Mouse (Mus musculus) ovary, adult 18-20 months (tissue): Measurements from ENCODE around the gene Dapk2.

ENCODE experiments used
- DNase-seq: peaks from one replicate; pipeline ENCODE4 v3.0.0; 2022; ENCODE audit warnings: low spot score, mixed read lengths

Dapk2 gene

DNA sequence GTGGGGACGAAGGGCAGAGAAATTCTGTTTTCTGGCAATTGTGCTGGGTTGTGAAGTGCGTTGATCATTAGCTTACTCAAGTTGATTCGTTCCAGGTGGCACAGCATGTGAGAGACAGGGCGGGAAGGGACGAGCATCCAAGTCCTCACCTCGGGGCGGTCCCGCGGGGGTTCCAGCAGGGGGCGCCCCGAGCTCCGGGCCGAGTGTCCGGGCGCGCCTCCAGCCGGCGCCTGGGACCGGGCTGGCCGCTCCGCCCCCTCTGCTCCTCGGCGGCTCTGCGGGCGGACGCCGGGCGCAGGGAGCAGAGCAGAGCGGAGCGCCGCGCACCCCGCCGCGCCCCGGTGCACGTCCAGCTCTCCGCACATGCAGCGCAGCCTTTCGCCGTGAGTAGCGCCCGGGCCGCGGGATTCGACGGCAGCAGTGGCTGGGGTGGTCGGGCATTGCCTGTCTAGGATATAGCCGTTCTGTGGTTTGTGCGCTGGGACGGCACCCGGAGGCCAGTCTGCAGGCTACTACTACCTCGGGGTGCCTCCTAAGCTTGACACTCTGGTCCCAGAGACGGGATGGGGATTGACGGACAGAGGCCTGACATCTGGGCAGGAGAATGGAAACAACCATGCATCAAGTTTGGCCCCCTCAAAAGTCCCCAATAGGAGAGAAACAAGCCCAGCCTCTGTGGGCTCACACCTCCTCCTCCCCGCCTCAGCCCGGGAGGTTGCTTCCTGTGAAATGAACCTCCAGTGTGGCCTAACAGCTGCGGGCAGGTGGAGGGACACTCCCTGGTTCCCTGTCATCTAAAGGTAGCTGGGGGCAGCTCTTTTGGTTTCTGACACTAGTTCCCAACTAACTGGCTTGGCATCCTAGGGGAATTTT lies at the start of gene Dapk2:
Dapk2 (plus strand) TSS at position 266 of the 873 bp plus-strand sequence.
- DNase-seq: peak; percentile 65

DNA sequence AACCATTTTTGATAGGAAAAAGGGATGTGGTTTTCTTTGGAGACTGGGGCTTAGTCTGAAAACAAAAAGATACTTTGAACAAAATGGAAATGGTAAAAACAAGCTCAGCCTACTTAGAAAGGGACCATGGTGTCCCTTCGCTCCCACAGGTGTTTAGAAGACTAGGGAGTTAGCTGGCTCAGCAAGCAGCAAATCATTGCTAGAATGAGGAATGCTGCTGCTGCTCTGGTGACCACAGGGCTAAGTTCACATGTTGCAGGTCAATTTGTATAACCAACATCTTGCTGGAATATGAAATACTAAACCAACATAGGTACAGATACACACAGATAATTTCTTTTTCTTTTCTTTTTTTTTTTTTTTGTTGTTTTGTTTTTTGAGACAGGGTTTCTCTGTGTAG lies 48.4 kb upstream of the Dapk2 start:
- no peak for DNase-seq

DNA sequence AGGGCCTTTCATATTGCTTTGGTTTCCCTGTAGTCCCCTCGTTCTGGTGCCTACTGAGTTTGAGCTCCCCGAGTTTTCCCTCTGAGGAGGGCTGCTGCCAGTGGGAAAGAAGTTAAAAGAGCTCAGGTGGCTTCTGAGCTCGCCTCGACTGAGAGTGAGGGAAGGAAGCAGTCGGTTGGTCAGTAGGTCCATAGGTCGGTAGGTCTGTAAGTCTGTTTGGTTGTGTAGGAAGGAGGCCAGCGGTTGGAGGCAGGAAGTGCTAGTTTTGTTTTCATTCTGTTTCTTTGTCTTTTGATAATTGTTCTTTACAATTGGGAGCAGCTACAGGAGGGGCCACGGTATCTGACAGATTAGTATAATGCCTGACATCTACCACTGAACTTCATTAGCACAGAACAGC lies 47.9 kb upstream of the Dapk2 start:
- DNase-seq: no peak

DNA sequence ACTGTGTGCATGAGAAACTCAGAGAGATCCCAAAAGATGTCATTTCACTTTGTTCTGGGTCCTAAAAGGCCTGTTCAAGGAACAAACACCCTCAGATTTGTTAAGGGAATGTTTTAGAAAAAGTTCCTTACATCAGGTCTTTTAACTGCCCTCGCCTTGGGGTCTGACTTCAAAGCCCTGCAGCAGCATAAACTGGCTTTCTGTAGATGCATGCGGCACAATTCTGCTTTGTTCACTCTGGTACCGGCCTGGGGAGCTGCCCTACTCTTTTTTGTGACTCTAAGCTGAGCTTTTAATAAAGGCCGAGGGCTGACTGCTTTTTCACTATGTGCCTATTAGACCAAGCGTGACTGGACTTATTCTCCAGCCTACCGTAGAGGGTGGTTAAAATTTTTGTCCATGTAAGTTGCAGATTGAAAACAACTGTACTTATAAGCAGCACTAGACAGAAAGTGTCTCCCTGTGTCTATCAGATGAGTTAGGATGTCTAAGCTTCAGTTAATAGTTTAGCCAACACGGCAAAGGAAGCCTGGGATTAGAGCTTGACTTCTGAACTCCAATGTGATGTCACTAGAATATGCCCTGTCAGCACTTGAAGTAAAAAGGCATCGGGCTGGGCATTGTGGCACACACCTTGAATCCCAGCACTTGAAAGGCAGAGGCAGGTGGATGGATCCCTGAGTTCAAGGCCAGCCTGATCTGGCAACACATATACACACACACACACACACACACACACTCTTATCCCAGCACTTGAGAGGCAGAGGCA lies 47.2 kb upstream of the Dapk2 start:
- no peak for DNase-seq

DNA sequence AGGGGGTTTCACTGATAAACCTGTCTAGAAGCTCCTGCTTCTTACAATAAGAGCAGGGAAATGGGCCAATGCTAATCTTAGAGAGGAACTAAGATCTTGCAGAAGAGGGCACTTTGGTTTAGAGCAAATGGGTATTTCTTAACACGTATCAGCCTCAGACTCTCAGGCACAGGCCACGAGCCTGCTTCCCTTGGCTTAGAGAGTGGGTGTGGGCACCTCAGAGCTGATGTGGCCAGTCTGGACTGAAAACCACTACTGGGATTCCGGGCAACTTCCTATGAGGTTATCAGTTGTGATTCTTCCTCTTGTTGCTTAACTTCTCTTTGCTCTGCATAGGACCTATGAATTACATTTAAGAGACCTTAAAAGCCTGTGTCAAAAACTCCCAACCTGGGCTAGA lies 43.7 kb upstream of the Dapk2 start:
- DNase-seq: no peak

DNA sequence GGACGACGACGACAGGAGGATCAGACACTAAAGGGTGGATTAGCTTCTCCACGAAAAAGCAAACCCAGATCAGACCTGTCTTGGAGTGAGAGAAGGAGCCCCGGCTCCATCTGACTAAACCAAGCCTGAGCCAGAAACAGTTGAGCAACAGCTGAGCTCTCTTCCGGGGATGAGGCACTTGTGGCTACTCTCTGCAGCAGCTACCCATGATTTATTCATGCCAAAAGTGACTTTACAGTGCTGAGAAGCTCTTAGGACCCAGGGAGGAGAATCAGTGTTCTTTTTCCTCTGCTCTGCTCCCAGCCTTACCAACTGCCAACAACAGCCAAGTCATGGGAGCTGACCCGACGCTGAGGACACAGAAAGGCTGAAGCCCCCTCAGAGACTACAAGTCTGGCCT lies 41.1 kb upstream of the Dapk2 start:
- no peak for DNase-seq

DNA sequence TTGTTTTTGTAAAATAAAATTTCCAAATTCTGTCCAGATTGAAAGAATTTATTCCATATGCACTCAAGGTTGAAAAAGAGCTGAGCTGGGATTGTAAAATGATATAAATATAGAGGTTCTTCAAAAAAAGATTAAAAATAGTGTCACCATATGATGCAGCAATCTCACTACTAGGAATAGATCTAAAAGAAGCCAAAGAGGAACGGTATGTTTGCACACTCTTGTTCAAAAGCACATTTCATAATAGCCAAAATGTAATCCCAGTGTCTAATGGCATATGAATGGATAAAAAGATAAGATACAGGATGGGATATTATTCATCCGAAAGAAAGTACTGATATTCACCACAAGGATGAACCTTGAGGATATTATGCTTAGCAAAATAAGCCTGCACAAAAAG lies 38.5 kb upstream of the Dapk2 start:
- no peak for DNase-seq

DNA sequence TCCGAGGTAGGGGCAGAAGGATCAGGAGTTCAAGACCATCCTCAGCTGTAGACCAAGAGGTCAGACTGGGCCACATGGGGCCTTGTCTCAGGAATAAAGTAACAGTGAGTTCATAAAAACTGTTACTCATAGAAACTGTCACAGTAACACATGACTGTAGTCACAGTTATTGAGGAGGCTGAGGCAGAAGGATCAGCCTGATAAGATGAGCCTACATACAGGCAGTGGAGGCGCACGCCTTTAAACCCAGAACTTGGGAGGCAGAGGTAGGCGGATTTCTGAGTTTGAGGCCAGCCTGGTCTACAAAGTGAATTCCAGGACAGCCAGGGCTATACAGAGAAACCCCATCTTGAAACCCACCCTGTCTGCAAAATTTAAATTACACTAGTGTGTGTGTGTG lies 37.9 kb upstream of the Dapk2 start:
- no peak for DNase-seq

DNA sequence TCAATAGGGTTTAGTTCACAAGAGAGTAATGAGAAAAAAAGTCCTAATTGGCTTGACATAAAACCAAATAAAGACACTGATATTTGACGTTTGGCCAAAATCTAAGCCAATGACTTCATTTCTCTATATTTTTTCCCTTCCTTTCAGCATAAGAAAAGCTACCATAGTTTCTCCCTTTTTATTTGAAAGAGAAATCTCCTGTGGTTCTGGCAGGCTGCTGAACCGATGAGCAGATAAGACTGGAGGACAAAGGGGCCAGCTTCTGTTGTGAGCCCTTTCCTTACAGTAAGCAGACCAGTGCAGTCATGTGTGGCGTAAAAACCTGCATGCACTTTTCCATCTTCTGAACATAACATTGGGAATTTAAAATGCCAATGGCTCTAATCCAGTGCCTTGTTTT lies 37.1 kb upstream of the Dapk2 start:
- no peak for DNase-seq

DNA sequence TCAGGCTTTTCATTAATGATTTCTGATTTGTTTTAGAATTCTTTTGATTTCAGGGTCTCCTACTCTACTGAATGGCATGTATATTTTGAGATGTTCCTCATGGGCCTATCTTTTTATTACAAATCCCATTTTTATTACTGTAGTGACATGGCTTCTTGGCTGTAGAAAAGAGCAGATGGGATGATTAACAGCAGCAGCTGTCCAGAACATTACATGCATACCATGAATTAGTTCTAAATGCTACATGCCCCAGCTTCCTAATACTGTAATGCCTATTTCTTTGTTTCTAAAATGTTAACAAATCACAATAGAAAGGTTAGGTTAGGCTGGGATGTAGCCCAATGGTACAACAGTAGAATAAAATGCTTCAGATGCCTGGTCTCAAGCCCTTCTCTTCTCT lies 36.6 kb upstream of the Dapk2 start:
- no peak for DNase-seq

DNA sequence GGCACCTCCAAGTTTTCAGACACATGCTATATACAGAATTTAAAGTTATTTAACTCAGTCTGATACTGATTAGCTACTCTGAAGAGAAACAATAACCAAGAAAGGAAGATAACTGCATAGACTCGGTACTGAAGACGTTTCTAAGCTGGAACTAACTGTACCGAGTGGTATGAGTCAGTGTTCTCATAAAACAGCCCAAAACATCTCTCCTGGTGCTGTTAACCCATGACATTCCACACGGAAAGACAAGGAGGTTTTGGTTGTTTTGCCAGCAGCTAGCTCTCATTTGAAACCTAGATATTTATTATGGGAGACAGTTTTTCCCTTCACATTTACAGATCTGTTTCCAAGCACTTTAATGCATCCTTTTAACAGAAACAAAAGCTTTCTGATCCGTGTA lies 34.4 kb upstream of the Dapk2 start:
- DNase-seq: no peak

DNA sequence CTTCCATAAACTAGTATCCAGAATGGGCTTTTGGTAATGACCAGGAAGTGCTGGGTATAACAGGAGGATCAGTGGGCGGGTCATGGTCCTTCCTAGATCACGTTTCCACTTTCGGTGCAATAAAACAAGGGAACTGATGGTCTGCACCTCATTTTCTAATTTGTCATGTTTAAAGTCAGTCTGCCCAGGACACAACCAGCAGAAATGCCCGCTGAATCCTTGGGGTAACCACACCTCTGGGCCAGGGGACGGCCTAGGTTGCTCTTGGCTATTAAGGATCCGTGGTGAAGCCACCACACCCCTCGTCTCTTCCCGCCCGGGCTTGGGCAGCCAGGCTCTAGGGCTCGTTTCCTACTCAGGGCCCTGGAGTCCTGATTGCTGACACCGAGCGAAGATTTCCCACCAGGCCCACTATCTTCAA lies 33.9 kb upstream of the Dapk2 start:
- peak; percentile 7 for DNase-seq

DNA sequence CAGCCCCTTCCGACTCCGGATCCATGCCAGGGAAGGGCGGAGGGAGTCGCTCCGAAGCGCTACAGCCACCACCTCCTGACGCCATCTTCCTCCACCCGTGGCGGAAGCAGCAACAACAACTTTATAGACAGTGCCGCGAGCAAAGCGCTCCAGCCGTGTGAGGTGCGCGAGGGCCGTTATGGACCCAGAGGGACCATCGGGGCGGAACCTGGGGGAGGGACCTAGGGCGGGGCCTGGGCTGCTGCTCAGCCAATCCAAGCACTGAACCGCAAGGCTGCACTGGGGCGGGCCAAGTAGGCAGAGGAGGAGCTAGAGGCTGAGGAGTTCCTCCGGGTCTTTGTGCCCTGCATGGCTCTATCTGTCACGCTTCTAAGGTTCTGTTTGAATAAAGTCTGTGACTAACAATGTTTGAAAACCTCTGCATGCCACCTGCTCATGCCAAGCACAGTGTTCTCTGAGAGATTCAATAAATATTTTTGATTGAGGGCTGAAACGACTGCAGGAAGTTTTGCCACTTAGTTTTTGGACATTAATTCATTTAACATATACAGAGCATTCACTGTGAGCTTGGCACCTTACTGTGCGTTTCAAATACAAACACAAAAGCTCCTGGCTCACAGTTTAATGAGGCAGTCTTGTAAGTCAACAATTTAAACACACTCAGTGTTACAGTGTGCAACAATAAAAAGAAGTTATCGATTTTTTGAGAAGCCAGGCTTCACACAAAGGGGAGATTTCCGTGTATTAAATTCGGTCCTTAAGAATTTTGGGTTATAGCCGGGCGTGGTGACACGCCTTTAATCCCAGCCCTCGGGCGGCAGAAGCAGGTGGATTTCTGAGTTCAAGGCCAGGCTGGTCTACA lies 33.1 kb upstream of the Dapk2 start:
- peak; percentile 97 for DNase-seq

DNA sequence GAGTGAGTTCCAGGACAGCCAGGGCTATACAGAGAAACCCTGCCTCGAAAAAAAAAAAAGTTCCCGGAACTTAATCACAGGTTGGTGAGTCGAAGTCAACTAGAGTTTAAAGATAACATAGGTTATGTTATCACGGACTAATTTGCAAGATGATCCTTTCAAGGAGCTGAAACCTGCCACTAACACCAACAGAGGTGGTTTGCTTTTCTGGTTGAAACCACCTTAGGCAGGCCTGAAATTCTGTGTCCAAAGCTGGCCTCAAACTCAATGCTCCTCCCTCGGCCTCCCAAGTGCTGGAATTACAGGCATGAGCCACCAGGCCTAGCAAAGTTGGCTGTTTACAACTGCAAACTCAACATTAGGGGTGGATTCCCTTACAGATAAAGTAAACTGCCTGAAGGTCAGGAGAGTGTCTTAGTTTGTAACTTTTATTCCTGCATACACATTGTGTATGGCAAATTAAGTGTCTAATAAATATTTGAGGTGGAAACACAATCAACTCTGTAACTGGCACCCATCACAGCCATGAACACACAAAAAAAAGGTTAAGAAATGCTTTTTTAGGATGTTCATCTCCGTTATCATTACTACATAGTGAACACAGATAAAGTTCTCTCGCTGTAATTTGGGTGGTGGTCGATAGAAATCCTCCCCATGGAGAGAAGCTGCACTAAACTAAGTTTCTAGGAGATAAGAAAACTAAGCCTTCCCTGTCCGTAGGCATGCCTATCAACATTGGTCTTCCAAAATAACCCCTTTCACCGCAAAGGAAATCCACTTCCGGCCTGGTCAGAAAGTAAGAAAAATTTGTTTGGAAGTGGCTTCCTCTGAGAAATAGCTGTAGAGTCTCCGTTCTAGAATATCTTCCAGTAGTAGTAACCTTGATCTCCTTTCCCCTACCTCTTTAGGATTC lies 32.2 kb upstream of the Dapk2 start:
- no peak for DNase-seq

DNA sequence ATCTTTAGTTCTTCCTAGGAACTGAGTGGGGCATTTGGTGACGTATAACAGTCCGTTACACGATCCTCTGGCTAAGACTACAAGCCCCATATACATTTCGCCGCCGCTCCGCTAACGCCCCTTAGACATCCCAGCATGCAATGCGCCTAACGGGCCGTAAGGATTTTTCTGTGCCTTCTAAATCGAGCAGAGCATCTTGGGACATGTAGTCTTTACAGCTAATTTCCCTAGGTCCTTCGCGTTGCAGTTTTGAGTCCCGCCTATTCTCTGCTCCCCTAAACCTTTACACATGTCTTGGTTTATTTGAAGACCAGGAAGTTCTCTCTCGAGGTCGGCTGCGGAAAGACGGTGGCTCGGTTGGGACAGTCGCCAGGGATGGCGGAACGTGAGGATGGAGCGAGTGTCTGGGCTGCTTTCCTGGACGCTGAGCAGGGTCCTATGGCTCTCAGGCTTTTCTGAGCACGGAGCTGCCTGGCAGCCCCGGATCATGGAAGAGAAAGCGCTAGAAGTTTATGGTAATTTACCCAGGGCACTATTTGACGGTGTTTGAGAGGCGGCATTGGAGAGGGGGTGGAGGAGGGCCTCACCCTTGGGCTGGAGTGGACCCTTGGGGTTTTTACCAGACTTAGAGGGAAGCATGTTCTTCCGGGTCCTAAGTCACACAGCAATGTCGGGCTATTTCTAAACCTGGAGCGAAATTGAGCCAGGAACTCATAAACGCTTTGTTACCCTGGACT lies 31.4 kb upstream of the Dapk2 start, which contains the start of the genes Snx1 and Ciao2a:
Snx1 (minus strand) TSS at position 132 of the 737 bp plus-strand sequence.
Ciao2a (plus strand) TSS at position 156 of the 737 bp plus-strand sequence.
- DNase-seq: peak; percentile 93

DNA sequence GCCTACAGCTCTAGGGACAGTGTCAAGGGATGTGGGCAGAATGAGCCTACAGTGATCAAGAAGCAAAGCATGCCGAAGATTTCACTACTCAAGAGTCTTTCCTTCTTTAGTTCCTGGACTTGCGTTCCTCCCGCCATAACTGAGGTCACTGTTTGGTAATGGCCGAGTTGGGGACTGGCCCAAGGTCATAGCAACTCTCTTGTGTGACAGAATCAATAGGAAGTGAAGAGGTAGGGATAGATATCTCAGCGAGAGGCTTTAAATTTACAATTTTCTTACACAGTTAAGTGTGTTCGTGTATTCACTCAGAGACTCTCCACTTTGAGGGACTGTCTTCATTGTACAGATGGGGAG lies 30.9 kb upstream of the Dapk2 start:
- DNase-seq: no peak

DNA sequence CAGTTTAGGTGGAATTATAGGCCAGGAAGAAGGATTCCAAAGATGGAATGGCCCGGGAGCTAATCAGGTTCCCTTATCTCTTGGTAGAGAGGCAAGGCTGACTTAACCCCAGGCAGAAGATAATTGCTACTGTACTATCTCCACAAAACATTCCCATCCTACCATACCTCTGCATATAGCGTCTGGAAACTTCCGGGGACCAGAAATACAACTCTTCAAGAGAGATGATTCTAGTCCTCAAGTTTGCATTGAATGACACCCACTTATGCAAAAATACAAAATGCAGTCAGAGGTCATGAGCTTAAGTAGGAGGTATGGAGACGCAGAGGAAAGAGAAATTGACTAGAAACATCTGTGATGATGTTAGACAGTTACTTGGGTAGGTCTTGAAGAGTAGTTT lies 30.1 kb upstream of the Dapk2 start:
- DNase-seq: no peak

DNA sequence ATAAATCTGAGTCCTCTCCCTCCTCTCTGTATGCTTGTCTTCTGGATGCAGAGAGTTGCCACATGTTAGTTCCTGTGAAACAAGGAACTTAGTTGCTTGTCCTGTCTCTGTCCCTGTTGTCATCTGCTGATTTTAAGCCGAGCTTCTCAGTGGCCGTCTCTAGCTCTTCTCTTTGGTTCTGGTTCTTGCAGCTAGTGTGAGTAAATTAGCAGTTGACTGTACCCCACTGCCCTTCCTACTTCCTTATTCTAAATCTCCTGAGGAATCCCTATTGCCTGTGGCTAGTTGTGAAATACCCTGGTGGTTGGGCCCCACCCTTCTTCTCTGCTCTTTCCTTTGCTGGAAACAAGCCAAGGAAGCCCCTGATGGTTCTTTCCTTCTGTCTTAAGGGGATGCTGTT lies 26.6 kb upstream of the Dapk2 start:
- no peak for DNase-seq

DNA sequence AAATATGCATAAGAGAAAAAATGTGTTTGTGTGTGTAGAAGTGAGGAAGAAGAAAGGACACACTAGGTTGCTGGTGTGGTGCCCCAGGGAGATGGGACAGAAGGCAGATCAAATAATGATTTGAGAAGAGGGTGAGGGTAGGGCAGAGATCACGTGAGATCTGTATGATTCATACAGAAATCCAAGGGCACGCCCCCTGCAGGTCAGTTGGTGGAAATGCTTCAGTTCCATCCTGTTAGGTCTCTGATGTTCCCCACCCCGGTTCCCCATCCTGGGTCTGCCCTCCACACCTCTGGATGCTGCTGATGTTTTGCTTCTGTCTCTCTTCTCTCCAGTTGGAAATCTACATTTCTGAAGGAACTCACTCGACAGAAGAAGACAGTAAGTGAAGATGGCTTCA lies 22.1 kb upstream of the Dapk2 start:
- no peak for DNase-seq

DNA sequence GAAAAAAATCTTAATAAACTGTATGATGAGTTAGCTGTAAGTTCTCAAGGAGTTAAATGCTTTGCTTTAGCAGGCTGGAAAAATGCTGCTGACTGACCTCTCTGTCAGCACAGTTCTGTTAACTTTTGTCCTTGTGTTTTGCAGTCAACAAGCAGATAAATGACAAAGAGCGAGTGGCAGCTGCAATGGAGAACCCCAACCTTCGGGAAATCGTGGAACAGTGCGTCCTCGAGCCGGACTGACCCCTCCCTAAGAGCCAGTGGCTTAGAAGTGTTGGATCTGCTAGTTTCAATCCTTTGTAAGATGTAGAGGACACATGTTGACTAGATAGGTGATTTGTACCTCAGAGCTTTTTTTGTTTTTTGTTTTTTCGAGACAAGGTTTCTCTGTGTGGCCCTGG lies 19.8 kb upstream of the Dapk2 start:
- DNase-seq: peak; percentile 61

DNA sequence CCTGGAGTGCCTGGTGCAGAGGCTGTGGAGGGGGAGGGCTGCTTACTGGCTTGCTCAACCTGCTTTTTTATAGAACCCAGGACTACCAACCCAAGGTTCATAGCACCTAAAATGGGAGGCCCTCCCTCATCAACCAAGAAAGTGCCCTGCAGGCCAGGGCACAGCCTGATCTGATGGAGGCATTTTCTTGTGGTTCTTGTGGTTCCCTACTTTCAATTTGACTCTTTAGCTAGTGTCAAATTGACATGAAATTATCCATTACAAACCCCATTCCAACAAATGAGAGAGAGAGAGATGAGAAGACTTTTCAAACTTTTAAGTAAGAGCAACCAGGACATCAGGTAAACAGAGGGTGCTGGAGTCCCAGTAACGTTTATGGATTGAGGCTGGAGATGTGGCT lies 15.8 kb upstream of the Dapk2 start:
- no peak for DNase-seq
